Comparison of ENCODE assay signal across 29 mouse cellular contexts in the genomic region with DNA sequence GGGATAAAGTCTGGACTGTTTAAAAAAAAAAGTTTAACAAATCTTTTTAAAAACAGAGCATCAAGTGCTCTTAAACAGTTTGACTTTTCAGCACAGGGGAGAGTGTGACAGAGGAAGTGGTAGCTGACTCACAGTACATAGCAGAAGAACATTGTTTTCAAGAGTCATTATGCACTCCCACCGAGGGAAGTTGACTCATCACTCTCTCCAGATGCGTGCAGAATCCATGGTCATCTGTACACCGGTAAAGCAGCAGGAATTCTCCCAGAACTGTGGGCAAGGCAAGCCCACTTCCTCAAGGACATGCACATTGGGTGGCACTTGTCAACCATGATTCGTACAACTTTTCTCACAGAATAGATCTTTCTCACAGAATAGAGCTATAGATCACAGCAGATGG. TPM values are rescaled to one million over a fixed set of nuclear protein-coding genes. Genes with fewer than 3 reads are reported as not detected.
DNase-seq lines count a peak whose midpoint lies in the region; ATAC-seq and TF ChIP-seq lines count a peak whose summit lies in the region.
"Had no signal": no experiment of that assay in that cellular context is flagged by ENCODE, and none has a peak within 500 bp of the region (broad histone marks: within the 10 kb centered on the region; RNA-seq: fewer than 3 reads in every experiment).

No protein-coding gene starts in this region.

- TF ChIP-seq POLR2A in embryonic fibroblast, embryonic 13.5 days (IDR thresholded peaks at IDR 0.05; ENCODE audit: low read depth, low read length): no peak

- TF ChIP-seq CTCF in embryonic fibroblast, embryonic 13.5 days (IDR thresholded peaks at IDR 0.05; ENCODE audit: borderline replicate concordance, insufficient read depth, low read length): no peak

- 76% methylated on average over 4 of the region's 4 CpGs for WGBS in midbrain, embryonic 14.5 days

- no peak overlapping the region for H3K9ac ChIP-seq in midbrain, embryonic 14.5 days (replicated peaks; ENCODE audit: low read length)
- H3K9ac ChIP-seq: embryonic facial prominence, embryonic 15.5 days; hindbrain, embryonic 12.5 days had no signal

- H3K4me3 ChIP-seq in erythroblast, embryonic 14.5 days (replicated peaks): peak overlapping the region; percentile 43
- H3K4me3 ChIP-seq in embryonic fibroblast, embryonic 13.5 days (ENCODE audit: insufficient read depth, low read length): no peak overlapping the region
- no peak overlapping the region for H3K4me3 ChIP-seq in midbrain, embryonic 14.5 days (replicated peaks; ENCODE audit: low read depth, low read length)
- H3K4me3 ChIP-seq: embryonic facial prominence, embryonic 15.5 days; forebrain, embryonic 10.5 days; heart, embryonic 10.5 days; hindbrain, embryonic 12.5 days had no signal

- no peak for ATAC-seq in erythroblast, adult 5-6 weeks (replicated peaks; ENCODE audit: low FRiP score, poor library complexity, severe bottlenecking)
- ATAC-seq in midbrain, embryonic 14.5 days (ENCODE audit: low FRiP score, low TSS enrichment): no peak
- ATAC-seq: forebrain, embryonic 14.5 days; hindbrain, postnatal 0 days had no signal

- no peaks in the 10 kb centered on the region for H3K36me3 ChIP-seq in erythroblast, embryonic 14.5 days (ENCODE audit: control insufficient read depth)
- H3K36me3 ChIP-seq in midbrain, embryonic 14.5 days (ENCODE audit: control insufficient read depth, insufficient read depth, low read length): no peaks in the 10 kb centered on the region
- H3K36me3 ChIP-seq: embryonic facial prominence, embryonic 15.5 days; forebrain, embryonic 10.5 days; heart, embryonic 10.5 days; hindbrain, embryonic 12.5 days had no signal

- DNase-seq in 3T3-L1 (ENCODE audit: low read depth, low spot score): peak; percentile 89
- peak; percentile 40 for DNase-seq in Muller cell, postnatal 12 days (ENCODE audit: inconsistent ontology term)
- no peak for DNase-seq in spleen, postnatal 36 days (ENCODE audit: low spot score in 2 of 2)
- DNase-seq in gastrocnemius, adult 18-20 months (ENCODE audit: low spot score): no peak
- no peak for DNase-seq in midbrain, embryonic 14.5 days
- DNase-seq: adrenal gland, postnatal 25 days; B cell, adult 2 months; cerebellum, adult 2 months; cerebellum, postnatal 10 days; embryo, embryonic 11 days; gastrocnemius, postnatal 10 days; heart, adult 18-20 months; heart, postnatal 10 days; heart, postnatal 4 days; kidney, adult 11 months had no signal

- peak overlapping the region; percentile 57; the same call in 1 of the 2 replicates for H3K27ac ChIP-seq in embryonic fibroblast, embryonic 13.5 days (ENCODE audit: insufficient read depth, low read length)
- H3K27ac ChIP-seq in midbrain, embryonic 14.5 days (replicated peaks; ENCODE audit: low read depth, low read length): no peak overlapping the region
- H3K27ac ChIP-seq: embryonic facial prominence, embryonic 15.5 days; forebrain, embryonic 10.5 days; heart, embryonic 10.5 days; hindbrain, embryonic 12.5 days; hindbrain, postnatal 0 days had no signal

- no peaks in the 10 kb centered on the region for H3K4me1 ChIP-seq in erythroblast, embryonic 14.5 days (ENCODE audit: control insufficient read depth)
- H3K4me1 ChIP-seq in embryonic fibroblast, embryonic 13.5 days (ENCODE audit: control insufficient read depth, insufficient read depth, low read length): no peaks in the 10 kb centered on the region
- no peaks in the 10 kb centered on the region for H3K4me1 ChIP-seq in midbrain, embryonic 14.5 days (ENCODE audit: control insufficient read depth, insufficient read depth, low read length)
- H3K4me1 ChIP-seq: embryonic facial prominence, embryonic 15.5 days; forebrain, embryonic 10.5 days; heart, embryonic 10.5 days; hindbrain, embryonic 12.5 days had no signal

- H3K27me3 ChIP-seq in erythroblast, embryonic 14.5 days (ENCODE audit: control insufficient read depth): peaks cover 5% of the 10 kb centered on the region
- peaks cover 5% of the 10 kb centered on the region; the same call in 1 of the 2 replicates for H3K27me3 ChIP-seq in midbrain, embryonic 14.5 days (ENCODE audit: control insufficient read depth, insufficient read depth, low read length)

- H3K4me2 ChIP-seq in midbrain, embryonic 14.5 days (ENCODE audit: low read length): no peak overlapping the region
- H3K4me2 ChIP-seq: embryonic facial prominence, embryonic 15.5 days; hindbrain, embryonic 12.5 days had no signal

- H3K9me3 ChIP-seq in erythroblast, embryonic 14.5 days (ENCODE audit: control insufficient read depth, low read length): no peaks in the 10 kb centered on the region
- H3K9me3 ChIP-seq in midbrain, embryonic 14.5 days (ENCODE audit: control insufficient read depth, low read length): no peaks in the 10 kb centered on the region
- H3K9me3 ChIP-seq: embryonic facial prominence, embryonic 15.5 days; forebrain, embryonic 10.5 days; heart, embryonic 10.5 days; hindbrain, embryonic 12.5 days had no signal

RNA-seq across cellular contexts. Expression of a gene that starts 22.3 kb away (rescaled TPM):
- polyA plus RNA-seq in erythroblast, embryonic 14.5 days (2012): not detected in 2 replicates
- not detected in 2 replicates for total RNA-seq in erythroblast, adult 5-6 weeks (2015; ENCODE audit: low replicate concordance)
- not detected in 2 replicates for total RNA-seq in erythroblast, adult 5-6 weeks (2017; ENCODE audit: low replicate concordance)
- polyA plus RNA-seq in embryonic fibroblast, embryonic 13.5 days (2011; ENCODE audit: insufficient read length, low read depth, missing spikeins): not detected in 2 replicates
- not detected for total RNA-seq in gastrocnemius, adult 18-20 months (2021)
- not detected in 2 replicates for polyA plus RNA-seq in midbrain, embryonic 14.5 days (2014; fragmentation: Nextera tagmentation; extraction: Ambion mirVana)
- total RNA-seq: adrenal gland, postnatal 25 days; common myeloid progenitor, adult 5-6 weeks; gastrocnemius, postnatal 10 days; gastrocnemius, postnatal 4 days; heart, adult 18-20 months; heart, postnatal 10 days; heart, postnatal 4 days; hindbrain, postnatal 0 days had no signal
- polyA plus RNA-seq: cerebellum, adult 2 months; embryonic facial prominence, embryonic 11.5 days; embryonic facial prominence, embryonic 15.5 days; forebrain, embryonic 10.5 days; forebrain, embryonic 14.5 days; heart, embryonic 10.5 days; heart, embryonic 14.5 days; hindbrain, embryonic 12.5 days; hindbrain, postnatal 0 days; intestine, embryonic 14.5 days had no signal

RNA-seq across cellular contexts. Expression of a gene that starts 57.3 kb away (rescaled TPM):
- not detected in 2 replicates for polyA plus RNA-seq in erythroblast, embryonic 14.5 days (2012)
- not detected in 2 replicates for total RNA-seq in erythroblast, adult 5-6 weeks (2015; ENCODE audit: low replicate concordance)
- under 0.01 and 0.09 TPM in 2 replicates for total RNA-seq in erythroblast, adult 5-6 weeks (2017; ENCODE audit: low replicate concordance)
- polyA plus RNA-seq in embryonic fibroblast, embryonic 13.5 days (2011; ENCODE audit: insufficient read length, low read depth, missing spikeins): 3.7 and 3.8 TPM in 2 replicates
- under 1 TPM; 0.14 to 0.24 TPM for total RNA-seq in gastrocnemius, adult 18-20 months (2021)
- polyA plus RNA-seq in midbrain, embryonic 14.5 days (2014; fragmentation: Nextera tagmentation; extraction: Ambion mirVana): 7.9 and 8.4 TPM in 2 replicates

Comparison
In these comparisons a context has a peak if more than half of its experiments do, and no peak if none do; other contexts are left out.
1. DNase-seq: peak in 3T3-L1 (single experiment) and Muller cell, postnatal 12 days (single experiment); none in spleen, postnatal 36 days (0 of 2), gastrocnemius, adult 18-20 months (single experiment) and midbrain, embryonic 14.5 days (single experiment).